Mouse (Mus musculus) adrenal gland, adult 2 months (tissue): ENCODE results near the gene Urm1. TPM values are rescaled to one million over a fixed set of nuclear protein-coding genes. Genes with fewer than 3 reads are reported as not detected.
"Not testable (repeated sequence)": the region's sequence is repeated elsewhere in the genome, so short reads cannot be mapped to it uniquely, and the experiment has no call there.

Experiments
- DNase-seq: peaks from one replicate; pipeline ENCODE4 v3.0.0; 2021
- microRNA-seq, 2 experiments: library from miRNA; unstranded; fragments of <30 nt; microRNA quantifications; one replicate each; pipeline ENCODE4 v1.2.0; 2021
- polyA plus RNA-seq: library from polyadenylated mRNA; depleted of rRNA; stranded (reverse); fragments of >200 nt; gene quantifications from 2 replicates; pipeline ENCODE4 v1.2.3, GENCODE M21; 2012; rRNA removed
- total RNA-seq, 2 experiments: library from RNA; stranded (reverse); gene quantifications; 2 replicates each; pipeline ENCODE4 v1.2.3; 2021

Urm1 gene
- total and polyA plus RNA-seq, 3 experiments: 34.0 to 58.9 (median 42.8) TPM

- no peak for DNase-seq
Measured at GRCm38 (mm10) chr2:29865125-29865524, 45.2 kb downstream of the Urm1 start.

- DNase-seq: peak; percentile 90
Measured at GRCm38 (mm10) chr2:29868949-29869645, 49.2 kb downstream of the Urm1 start, which contains the start of gene Cercam. TSS of gene Cercam (plus strand) at chr2:29869164.

GRCm38 (mm10) chr2:29869646-29870451 is 50.0 kb downstream of the Urm1 start:
- no peak for DNase-seq

GRCm38 (mm10) chr2:29872581-29873295 is 52.9 kb downstream of the Urm1 start:
- DNase-seq: peak; percentile 32

- no peak for DNase-seq
Measured at GRCm38 (mm10) chr2:29873801-29874200, 53.9 kb downstream of the Urm1 start.

GRCm38 (mm10) chr2:29878061-29878460 is 58.2 kb downstream of the Urm1 start:
- no peak for DNase-seq

- peak; percentile 29 for DNase-seq
Measured at GRCm38 (mm10) chr2:29879191-29879590, 59.3 kb downstream of the Urm1 start.

- DNase-seq: peak; percentile 90
Measured at GRCm38 (mm10) chr2:29879964-29880830, 60.3 kb downstream of the Urm1 start.

GRCm38 (mm10) chr2:29886659-29887292 is 66.9 kb downstream of the Urm1 start:
- DNase-seq: not testable (repeated sequence)

GRCm38 (mm10) chr2:29889066-29889944 is 69.4 kb downstream of the Urm1 start, which contains the start of gene Odf2:
TSS of gene Odf2 (plus strand) at chr2:29889221.
- peak; percentile 100 for DNase-seq

GRCm38 (mm10) chr2:29889991-29890833 is 70.3 kb downstream of the Urm1 start:
- peak; percentile 93 for DNase-seq

GRCm38 (mm10) chr2:29891773-29892172 is 71.9 kb downstream of the Urm1 start:
- no peak for DNase-seq

Small RNAs within 50 kb of the gene (microRNA-seq; reads per million reads assigned to microRNA genes)
- gene Mir219a-2 (0 reads per million in 2 experiments), gene Mir219b (0 reads per million in 2 experiments)

Other genes starting within 250 kb of the Urm1 start
- gene Rapgef1, start 200.4 kb upstream of the Urm1 start, total RNA-seq: 10 to 100 TPM; 46.2 to 48.2 TPM
- 44.1 and 50.9 TPM in 2 replicates for gene Rapgef1, start 200.4 kb upstream of the Urm1 start, polyA plus RNA-seq
- gene Gm13420, start 68.4 kb upstream of the Urm1 start, total RNA-seq: not detected
- 0.16 TPM in 1 of 2 replicates, not detected in the other for gene Gm13420, start 68.4 kb upstream of the Urm1 start, polyA plus RNA-seq
- not detected for gene Gm13547, start 60.8 kb upstream of the Urm1 start, total RNA-seq
- not detected in 2 replicates for gene Gm13547, start 60.8 kb upstream of the Urm1 start, polyA plus RNA-seq
- gene Coq4, start 32.6 kb upstream of the Urm1 start, total RNA-seq: 10 to 100 TPM; 20.2 to 21.6 TPM
- gene Coq4, start 32.6 kb upstream of the Urm1 start, polyA plus RNA-seq: 191 and 216 TPM in 2 replicates
- 10 to 100 TPM; 39.3 to 42.8 TPM for gene Trub2, start 31.6 kb upstream of the Urm1 start, total RNA-seq
- 25.6 and 30.7 TPM in 2 replicates for gene Trub2, start 31.6 kb upstream of the Urm1 start, polyA plus RNA-seq
- 10 to 100 TPM; 34.6 to 39.4 TPM for gene Slc27a4, start 17.4 kb upstream of the Urm1 start, total RNA-seq
- 40.2 and 49.0 TPM in 2 replicates for gene Slc27a4, start 17.4 kb upstream of the Urm1 start, polyA plus RNA-seq
- 10 to 100 TPM in 1 of 2 experiments, 1 to 10 TPM in 1; 5.3 to 19.1 TPM for gene Cercam, start 49.1 kb downstream of the Urm1 start, total RNA-seq
- gene Cercam, start 49.1 kb downstream of the Urm1 start, polyA plus RNA-seq: 25.3 and 26.6 TPM in 2 replicates
- gene Odf2, start 69.1 kb downstream of the Urm1 start, total RNA-seq: 10 to 100 TPM; 32.8 to 35.7 TPM
- gene Odf2, start 69.1 kb downstream of the Urm1 start, polyA plus RNA-seq: 27.8 and 29.6 TPM in 2 replicates
- gene Gle1, start 115.4 kb downstream of the Urm1 start, total RNA-seq: 10 to 100 TPM; 33.0 to 33.5 TPM
- gene Gle1, start 115.4 kb downstream of the Urm1 start, polyA plus RNA-seq: 9.5 and 12.2 TPM in 2 replicates
- 100 to 1,000 TPM; 192 to 206 TPM for gene Sptan1, start 145.5 kb downstream of the Urm1 start, total RNA-seq
- 70.2 and 77.0 TPM in 2 replicates for gene Sptan1, start 145.5 kb downstream of the Urm1 start, polyA plus RNA-seq
- 10 to 100 TPM; 14.7 to 22.0 TPM for gene Wdr34, start 228.8 kb downstream of the Urm1 start, total RNA-seq
- 59.2 and 62.5 TPM in 2 replicates for gene Wdr34, start 228.8 kb downstream of the Urm1 start, polyA plus RNA-seq
- 100 to 1,000 TPM; 202 to 236 TPM for gene Set, start 237.3 kb downstream of the Urm1 start, total RNA-seq
- 94.3 and 101 TPM in 2 replicates for gene Set, start 237.3 kb downstream of the Urm1 start, polyA plus RNA-seq